Mouse (Mus musculus) liver, postnatal 0 days (tissue): ENCODE results near the gene Ttc39a.

Experiments
- CTCF ChIP-seq: sonication (generic); IDR thresholded peaks from 2 replicates; pipeline ENCODE4 v1.5.1; 2016; ENCODE audit warnings: antibody characterized with exemption, low read depth
- EP300 ChIP-seq: IDR thresholded peaks from 2 replicates; pipeline ENCODE4 v1.6.1; 2016; ENCODE audit warnings: antibody characterized with exemption, low read depth, mild to moderate bottlenecking

DNA sequence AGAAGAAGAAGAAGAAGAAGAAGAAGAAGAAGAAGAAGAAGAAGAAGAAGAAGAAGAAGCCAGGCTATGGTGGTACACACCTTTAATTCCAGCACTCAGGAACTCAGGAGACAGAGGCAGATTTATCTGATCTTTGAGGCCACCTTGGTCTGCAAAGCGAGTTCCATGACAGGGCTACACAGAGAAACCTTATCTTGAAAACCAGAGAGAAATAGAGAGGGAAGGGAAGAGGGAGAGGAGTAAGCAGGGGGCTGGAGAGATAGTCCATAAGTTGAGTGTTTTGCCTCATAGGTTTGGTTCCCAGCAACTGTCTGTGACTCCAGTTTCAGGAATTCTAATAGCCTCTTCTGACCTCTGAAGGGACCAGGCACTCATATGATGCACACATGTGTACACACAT is 82.4 kb downstream of the Ttc39a start:
- no peak for TF ChIP-seq CTCF
- no peak for TF ChIP-seq EP300
